Mouse (Mus musculus): ENCODE measurements around the gene Nlrx1. TPM values are rescaled to one million over a fixed set of nuclear protein-coding genes. Genes with fewer than 3 reads are reported as not detected.

Gene Nlrx1
- polyA plus RNA-seq, 1 experiment from 2014 or later: 7.9 TPM

DNA sequence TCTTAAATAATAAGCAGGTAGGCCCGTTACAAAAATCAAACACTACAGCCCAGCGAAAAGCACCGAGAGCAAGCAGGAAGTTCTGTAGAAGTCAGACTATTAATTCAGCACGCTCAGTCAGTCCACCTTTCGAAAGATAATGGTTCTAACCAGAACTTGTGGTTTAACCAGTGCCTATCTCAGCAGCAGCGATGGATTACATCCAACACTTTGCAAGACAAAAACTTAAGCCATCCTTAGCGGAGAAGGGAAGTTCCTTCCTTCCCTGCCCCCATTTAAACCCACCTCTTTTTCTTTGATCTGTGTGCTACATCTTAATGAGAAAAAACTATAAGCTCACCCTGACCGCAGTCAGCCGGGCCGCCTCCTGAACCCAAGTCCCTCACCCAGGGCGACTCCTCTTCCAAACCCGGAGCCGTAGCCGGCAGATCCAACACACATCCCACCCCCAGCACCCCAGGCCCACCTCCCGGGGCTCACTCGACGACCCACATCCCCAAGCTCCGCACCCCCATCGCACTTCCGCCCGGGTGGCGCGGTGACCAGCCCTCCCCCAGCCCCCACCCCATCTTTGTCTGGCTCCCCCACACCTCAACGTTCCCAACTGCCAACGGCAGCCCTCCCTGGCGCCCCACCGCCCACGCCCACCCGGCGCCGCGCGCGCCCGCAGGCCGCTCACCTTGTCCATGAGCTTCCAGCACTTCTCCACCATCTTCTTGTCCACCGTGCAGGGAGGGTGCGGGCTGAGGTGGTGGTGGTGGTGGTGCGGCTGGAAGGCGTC lies 35.2 kb downstream of the Nlrx1 start:
- no peaks in the 10 kb centered on the region; the same call in 1 of the 2 replicates for H3K36me3 ChIP-seq
- peak; percentile 76 for ATAC-seq (replicated peaks; ENCODE audit: low FRiP score)
- H3K4me3 ChIP-seq (replicated peaks): peak overlapping the region; percentile 94
- H3K27ac ChIP-seq: peak overlapping the region; percentile 96
- H3K4me2 ChIP-seq: peak overlapping the region; percentile 66
- no peaks in the 10 kb centered on the region for H3K27me3 ChIP-seq
- H3K9ac ChIP-seq: peak overlapping the region; percentile 97
- H3K9me3 ChIP-seq (replicated peaks): no peaks in the 10 kb centered on the region
- WGBS: under 1% methylated on average over 40 of the region's 40 CpGs
- peaks cover 49% of the 10 kb centered on the region for H3K4me1 ChIP-seq

GRCm38 (mm10) chr9:44231609-44232008 lies 36.8 kb downstream of the Nlrx1 start:
- no peak for ATAC-seq (replicated peaks; ENCODE audit: low FRiP score)
- H3K9me3 ChIP-seq (replicated peaks): no peaks in the 10 kb centered on the region
- no peaks in the 10 kb centered on the region; the same call in 1 of the 2 replicates for H3K36me3 ChIP-seq
- peak overlapping the region; percentile 94; the same call in 1 of the 2 replicates for H3K4me3 ChIP-seq (replicated peaks)
- H3K4me2 ChIP-seq: peak overlapping the region; percentile 66
- no peaks in the 10 kb centered on the region for H3K27me3 ChIP-seq
- no peak overlapping the region for H3K27ac ChIP-seq
- H3K4me1 ChIP-seq: peaks cover 43% of the 10 kb centered on the region
- 0 out of 2 replicates have a peak overlapping the region, but pooled peaks have one; percentile 97 for H3K9ac ChIP-seq

DNA sequence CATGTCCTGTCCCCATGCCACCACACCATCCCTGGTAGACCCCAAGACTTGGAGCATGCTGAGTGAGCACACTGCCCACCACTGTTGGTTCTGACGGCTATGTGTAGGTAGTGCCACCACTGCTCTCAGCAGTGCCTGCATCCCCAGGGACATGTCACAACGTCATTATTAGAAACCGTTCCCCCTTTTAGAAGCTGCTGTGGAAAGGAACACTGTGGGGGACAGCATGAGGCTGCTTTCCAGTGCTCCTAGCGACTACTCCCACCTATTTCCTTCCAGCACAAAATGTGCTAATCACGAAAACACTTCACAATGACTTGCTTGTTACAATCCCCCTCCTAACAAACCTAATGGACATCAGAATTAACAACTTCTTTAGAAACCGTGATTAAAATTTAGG lies 42.4 kb downstream of the Nlrx1 start:
- no peak for ATAC-seq (replicated peaks; ENCODE audit: low FRiP score)
- Histone ChIP-seq H3K9me3 (replicated peaks) (no peaks in the 10 kb centered on the region), H3K4me3 (replicated peaks) (no peak overlapping the region), H3K36me3 (peaks cover 4% of the 10 kb centered on the region), H3K27me3 (no peaks in the 10 kb centered on the region), H3K4me2 (no peak overlapping the region), H3K9ac (no peak overlapping the region), H3K27ac (no peak overlapping the region), H3K4me1 (peaks cover 20% of the 10 kb centered on the region)
- WGBS: 54% methylated on average over 6 of the region's 6 CpGs

DNA sequence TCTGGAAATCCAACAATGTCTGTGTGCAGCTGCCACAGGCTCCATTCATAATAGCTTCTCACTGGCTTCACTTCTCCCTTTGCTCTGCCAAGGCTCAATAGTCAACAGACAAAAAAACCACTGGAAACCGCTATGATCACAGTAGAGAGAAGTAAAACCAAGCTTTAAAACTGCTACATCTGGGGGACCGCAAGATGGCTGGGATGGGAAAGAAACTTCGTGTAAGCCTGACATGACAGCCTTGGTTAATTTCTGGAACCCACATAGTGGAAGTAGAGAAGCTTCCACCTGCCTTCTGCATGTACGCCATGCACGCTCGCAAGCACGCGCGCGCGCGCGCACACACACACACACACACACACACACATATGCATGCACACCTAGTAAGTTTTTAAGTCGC lies 54.9 kb downstream of the Nlrx1 start:
- H3K9me3 ChIP-seq (replicated peaks): no peaks in the 10 kb centered on the region
- 92% methylated on average over 14 of the region's 14 CpGs for WGBS
- ATAC-seq (replicated peaks; ENCODE audit: low FRiP score): no peak
- H3K4me1 ChIP-seq: no peaks in the 10 kb centered on the region
- no peak overlapping the region for H3K9ac ChIP-seq
- no peak overlapping the region for H3K4me3 ChIP-seq (replicated peaks)
- H3K27me3 ChIP-seq: no peaks in the 10 kb centered on the region
- H3K4me2 ChIP-seq: no peak overlapping the region
- peaks cover 18% of the 10 kb centered on the region for H3K36me3 ChIP-seq
- H3K27ac ChIP-seq: no peak overlapping the region

- Histone ChIP-seq H3K27me3 (no peaks in the 10 kb centered on the region), H3K27ac (no peak overlapping the region), H3K9me3 (replicated peaks) (no peaks in the 10 kb centered on the region), H3K4me2 (no peak overlapping the region), H3K4me1 (no peaks in the 10 kb centered on the region), H3K9ac (no peak overlapping the region), H3K4me3 (replicated peaks) (no peak overlapping the region), H3K36me3 (peaks cover 18% of the 10 kb centered on the region)
- no peak for ATAC-seq (replicated peaks; ENCODE audit: low FRiP score)
- WGBS: 82% methylated on average over 4 of the region's 4 CpGs
These were observed 56.0 kb downstream of the Nlrx1 start for GRCm38 (mm10) chr9:44212406-44212805.

DNA sequence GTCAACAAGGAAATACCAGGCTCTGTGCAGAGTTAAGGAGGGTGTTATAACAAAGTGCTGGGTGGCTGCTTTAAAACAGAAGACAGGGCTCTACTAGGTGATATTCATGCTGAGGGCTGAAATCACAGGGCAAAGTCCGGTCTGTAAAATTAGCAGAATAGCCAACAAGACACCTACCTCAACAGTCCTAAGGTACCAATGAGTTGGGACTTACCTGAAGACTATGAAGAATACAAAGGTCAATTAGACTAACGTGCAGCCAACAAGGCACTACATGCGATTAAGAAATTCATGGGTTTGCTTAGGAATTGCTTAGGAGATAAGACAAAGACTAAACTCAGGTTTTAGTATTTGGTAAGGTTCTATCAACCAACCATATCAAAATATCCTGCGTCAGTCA lies 59.0 kb downstream of the Nlrx1 start:
- no peaks in the 10 kb centered on the region for H3K9me3 ChIP-seq (replicated peaks)
- no peaks in the 10 kb centered on the region for H3K27me3 ChIP-seq
- ATAC-seq (replicated peaks; ENCODE audit: low FRiP score): no peak
- WGBS: 92% methylated on average over 4 of the region's 4 CpGs
- no peak overlapping the region for H3K4me3 ChIP-seq (replicated peaks)
- no peak overlapping the region for H3K27ac ChIP-seq
- H3K36me3 ChIP-seq: peaks cover 18% of the 10 kb centered on the region
- H3K4me2 ChIP-seq: no peak overlapping the region
- H3K9ac ChIP-seq: no peak overlapping the region
- H3K4me1 ChIP-seq: no peaks in the 10 kb centered on the region

DNA sequence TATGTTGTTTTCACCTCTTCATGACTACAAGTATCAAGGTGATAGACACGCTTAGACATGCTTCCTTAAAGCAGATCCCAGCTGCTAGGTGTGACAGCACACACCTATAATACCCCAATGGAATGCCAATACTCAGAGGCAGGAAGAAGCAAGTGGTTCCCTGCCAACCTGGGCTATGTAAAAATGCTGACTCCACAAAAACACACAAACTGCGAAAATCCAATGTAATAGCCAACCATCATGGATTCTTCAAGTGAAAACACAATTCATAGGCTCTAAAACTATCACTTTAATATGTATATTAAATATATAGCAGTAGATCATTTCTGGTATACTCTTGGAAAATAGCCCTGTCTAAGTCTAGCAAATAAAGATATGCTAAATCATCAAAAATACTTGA lies 60.6 kb downstream of the Nlrx1 start:
- H3K36me3 ChIP-seq: peaks cover 18% of the 10 kb centered on the region
- WGBS: 92% methylated on average over 2 of the region's 2 CpGs
- no peaks in the 10 kb centered on the region for H3K4me1 ChIP-seq
- H3K9ac ChIP-seq: no peak overlapping the region
- no peak for ATAC-seq (replicated peaks; ENCODE audit: low FRiP score)
- H3K9me3 ChIP-seq (replicated peaks): no peaks in the 10 kb centered on the region
- no peak overlapping the region for H3K4me3 ChIP-seq (replicated peaks)
- H3K27me3 ChIP-seq: no peaks in the 10 kb centered on the region
- no peak overlapping the region for H3K27ac ChIP-seq
- H3K4me2 ChIP-seq: no peak overlapping the region

Other genes starting within 250 kb of the Nlrx1 start
- 9.6 and 10.2 TPM in 2 replicates for gene Thy1, start 225.2 kb downstream of the Nlrx1 start, polyA plus RNA-seq (2015; fragmentation: Nextera tagmentation; extraction: Ambion mirVana)
- 31.9 and 36.8 TPM in 2 replicates for gene Usp2, start 201.6 kb downstream of the Nlrx1 start, polyA plus RNA-seq (2015; fragmentation: Nextera tagmentation; extraction: Ambion mirVana)
- 0.13 TPM in 1 of 2 replicates, not detected in the other for gene Mfrp, start 166.9 kb downstream of the Nlrx1 start, polyA plus RNA-seq (2015; fragmentation: Nextera tagmentation; extraction: Ambion mirVana)
- 4.5 and 5.2 TPM in 2 replicates for gene C1qtnf5, start 161.4 kb downstream of the Nlrx1 start, polyA plus RNA-seq (2015; fragmentation: Nextera tagmentation; extraction: Ambion mirVana)
- gene Gm49380, start 155.1 kb downstream of the Nlrx1 start, polyA plus RNA-seq (2015; fragmentation: Nextera tagmentation; extraction: Ambion mirVana): 0.17 and 0.21 TPM in 2 replicates
- 70.9 and 78.3 TPM in 2 replicates for gene Rnf26, start 155.1 kb downstream of the Nlrx1 start, polyA plus RNA-seq (2015; fragmentation: Nextera tagmentation; extraction: Ambion mirVana)
- 44.2 and 47.0 TPM in 2 replicates for gene Mcam, start 134.1 kb downstream of the Nlrx1 start, polyA plus RNA-seq (2015; fragmentation: Nextera tagmentation; extraction: Ambion mirVana)
- 18.6 and 22.9 TPM in 2 replicates for gene Cbl, start 34.5 kb downstream of the Nlrx1 start, polyA plus RNA-seq (2015; fragmentation: Nextera tagmentation; extraction: Ambion mirVana)
- gene Ccdc153, start 27.9 kb downstream of the Nlrx1 start, polyA plus RNA-seq (2015; fragmentation: Nextera tagmentation; extraction: Ambion mirVana): not detected in 2 replicates
- 7.8 and 8.5 TPM in 2 replicates for gene Pdzd3, start 17.1 kb downstream of the Nlrx1 start, polyA plus RNA-seq (2015; fragmentation: Nextera tagmentation; extraction: Ambion mirVana)
- 2.5 and 3.4 TPM in 2 replicates for gene Abcg4, start 20.0 kb upstream of the Nlrx1 start, polyA plus RNA-seq (2015; fragmentation: Nextera tagmentation; extraction: Ambion mirVana)
- gene Hinfp, start 37.1 kb upstream of the Nlrx1 start, polyA plus RNA-seq (2015; fragmentation: Nextera tagmentation; extraction: Ambion mirVana): 27.1 and 27.9 TPM in 2 replicates
- 6.6 and 8.8 TPM in 2 replicates for gene C2cd2l, start 51.7 kb upstream of the Nlrx1 start, polyA plus RNA-seq (2015; fragmentation: Nextera tagmentation; extraction: Ambion mirVana)
- 41.7 and 46.7 TPM in 2 replicates for gene Dpagt1, start 57.4 kb upstream of the Nlrx1 start, polyA plus RNA-seq (2015; fragmentation: Nextera tagmentation; extraction: Ambion mirVana)
- 390 and 426 TPM in 2 replicates for gene H2afx, start 66.1 kb upstream of the Nlrx1 start, polyA plus RNA-seq (2015; fragmentation: Nextera tagmentation; extraction: Ambion mirVana)
- gene Hmbs, start 75.6 kb upstream of the Nlrx1 start, polyA plus RNA-seq (2015; fragmentation: Nextera tagmentation; extraction: Ambion mirVana): 126 and 145 TPM in 2 replicates
- 30.4 and 32.9 TPM in 2 replicates for gene Vps11, start 93.1 kb upstream of the Nlrx1 start, polyA plus RNA-seq (2015; fragmentation: Nextera tagmentation; extraction: Ambion mirVana)
- gene Hyou1, start 110.9 kb upstream of the Nlrx1 start, polyA plus RNA-seq (2015; fragmentation: Nextera tagmentation; extraction: Ambion mirVana): 43.9 and 48.2 TPM in 2 replicates
- 47.5 and 48.4 TPM in 2 replicates for gene Slc37a4, start 128.3 kb upstream of the Nlrx1 start, polyA plus RNA-seq (2015; fragmentation: Nextera tagmentation; extraction: Ambion mirVana)
- 1,882 and 2,019 TPM in 2 replicates for gene Rps25, start 138.5 kb upstream of the Nlrx1 start, polyA plus RNA-seq (2015; fragmentation: Nextera tagmentation; extraction: Ambion mirVana)
- gene Trappc4, start 139.0 kb upstream of the Nlrx1 start, polyA plus RNA-seq (2015; fragmentation: Nextera tagmentation; extraction: Ambion mirVana): 135 and 138 TPM in 2 replicates
- 29.1 and 30.9 TPM in 2 replicates for gene Ccdc84, start 150.0 kb upstream of the Nlrx1 start, polyA plus RNA-seq (2015; fragmentation: Nextera tagmentation; extraction: Ambion mirVana)
- not detected in 2 replicates for gene Foxr1, start 172.5 kb upstream of the Nlrx1 start, polyA plus RNA-seq (2015; fragmentation: Nextera tagmentation; extraction: Ambion mirVana)
- gene Upk2, start 186.4 kb upstream of the Nlrx1 start, polyA plus RNA-seq (2015; fragmentation: Nextera tagmentation; extraction: Ambion mirVana): 0.60 and 2.5 TPM in 2 replicates
- gene Bcl9l, start 214.2 kb upstream of the Nlrx1 start, polyA plus RNA-seq (2015; fragmentation: Nextera tagmentation; extraction: Ambion mirVana): 11.3 and 11.7 TPM in 2 replicates